Mouse (Mus musculus): Measurements from ENCODE around the gene Fam160a1. TPM values are rescaled to one million over a fixed set of nuclear protein-coding genes. Genes with fewer than 3 reads are reported as not detected.

Fam160a1 gene
- polyA plus RNA-seq, 1 experiment, result 3.6 TPM

GRCm38 (mm10) chr3:85695056-85695455 is 122.0 kb downstream of the Fam160a1 start:
- H3K9ac ChIP-seq (ENCODE audit: low read depth, poor library complexity, severe bottlenecking), result no peak overlapping the region
- no peaks in the 10 kb centered on the region; the same call in 1 of the 2 replicates for H3K27me3 ChIP-seq (ENCODE audit: control insufficient read depth, insufficient read depth, low read length, poor library complexity, severe bottlenecking)
- H3K27ac ChIP-seq (ENCODE audit: insufficient read depth, low read length), result no peak overlapping the region
- TF ChIP-seq CTCF (IDR thresholded peaks at IDR 0.05; ENCODE audit: low read depth, low read length) (no peak), POLR2A (IDR thresholded peaks at IDR 0.05; ENCODE audit: insufficient read depth, low read length) (no peak), EP300 (IDR thresholded peaks at IDR 0.05; ENCODE audit: insufficient read depth, low read depth, low read length) (no peak)
- no peaks in the 10 kb centered on the region for H3K9me3 ChIP-seq (replicated peaks; ENCODE audit: control insufficient read depth, insufficient read depth, low read length, poor library complexity, severe bottlenecking)
- H3K4me3 ChIP-seq (ENCODE audit: low read depth, low read length), result no peak overlapping the region
- H3K36me3 ChIP-seq (ENCODE audit: control insufficient read depth, insufficient read depth, low read length, poor library complexity, severe bottlenecking), result no peaks in the 10 kb centered on the region
- H3K4me1 ChIP-seq (ENCODE audit: control insufficient read depth, insufficient read depth, low read length), result no peaks in the 10 kb centered on the region

GRCm38 (mm10) chr3:85693013-85693412 is 124.1 kb downstream of the Fam160a1 start:
- Histone ChIP-seq H3K36me3 (ENCODE audit: control insufficient read depth, insufficient read depth, low read length, poor library complexity, severe bottlenecking) (no peaks in the 10 kb centered on the region), H3K4me3 (ENCODE audit: low read depth, low read length) (no peak overlapping the region), H3K27ac (ENCODE audit: insufficient read depth, low read length) (no peak overlapping the region), H3K4me1 (ENCODE audit: control insufficient read depth, insufficient read depth, low read length) (no peaks in the 10 kb centered on the region), H3K9me3 (replicated peaks; ENCODE audit: control insufficient read depth, insufficient read depth, low read length, poor library complexity, severe bottlenecking) (no peaks in the 10 kb centered on the region), H3K9ac (ENCODE audit: low read depth, poor library complexity, severe bottlenecking) (no peak overlapping the region), H3K27me3 (ENCODE audit: control insufficient read depth, insufficient read depth, low read length, poor library complexity, severe bottlenecking) (no peaks in the 10 kb centered on the region; the same call in 1 of the 2 replicates)
- TF ChIP-seq CTCF (IDR thresholded peaks at IDR 0.05; ENCODE audit: low read depth, low read length) (no peak), EP300 (IDR thresholded peaks at IDR 0.05; ENCODE audit: insufficient read depth, low read depth, low read length) (no peak), POLR2A (IDR thresholded peaks at IDR 0.05; ENCODE audit: insufficient read depth, low read length) (no peak)

- H3K4me1 ChIP-seq (ENCODE audit: control insufficient read depth, insufficient read depth, low read length), result no peaks in the 10 kb centered on the region
- no peak for TF ChIP-seq CTCF (IDR thresholded peaks at IDR 0.05; ENCODE audit: low read depth, low read length)
- TF ChIP-seq POLR2A (IDR thresholded peaks at IDR 0.05; ENCODE audit: insufficient read depth, low read length), result no peak
- TF ChIP-seq EP300 (IDR thresholded peaks at IDR 0.05; ENCODE audit: insufficient read depth, low read depth, low read length), result no peak
- no peaks in the 10 kb centered on the region for H3K27me3 ChIP-seq (ENCODE audit: control insufficient read depth, insufficient read depth, low read length, poor library complexity, severe bottlenecking)
- H3K9ac ChIP-seq (ENCODE audit: low read depth, poor library complexity, severe bottlenecking), result no peak overlapping the region
- no peak overlapping the region for H3K4me3 ChIP-seq (ENCODE audit: low read depth, low read length)
- no peaks in the 10 kb centered on the region for H3K9me3 ChIP-seq (replicated peaks; ENCODE audit: control insufficient read depth, insufficient read depth, low read length, poor library complexity, severe bottlenecking)
- no peaks in the 10 kb centered on the region for H3K36me3 ChIP-seq (ENCODE audit: control insufficient read depth, insufficient read depth, low read length, poor library complexity, severe bottlenecking)
- no peak overlapping the region for H3K27ac ChIP-seq (ENCODE audit: insufficient read depth, low read length)
Measured at GRCm38 (mm10) chr3:85691134-85691533, 126.0 kb downstream of the Fam160a1 start.

- no peak overlapping the region for H3K4me3 ChIP-seq (ENCODE audit: low read depth, low read length)
- TF ChIP-seq CTCF (IDR thresholded peaks at IDR 0.05; ENCODE audit: low read depth, low read length) (no peak), POLR2A (IDR thresholded peaks at IDR 0.05; ENCODE audit: insufficient read depth, low read length) (no peak), EP300 (IDR thresholded peaks at IDR 0.05; ENCODE audit: insufficient read depth, low read depth, low read length) (no peak)
- H3K4me1 ChIP-seq (ENCODE audit: control insufficient read depth, insufficient read depth, low read length), result no peaks in the 10 kb centered on the region
- no peak overlapping the region for H3K9ac ChIP-seq (ENCODE audit: low read depth, poor library complexity, severe bottlenecking)
- H3K9me3 ChIP-seq (replicated peaks; ENCODE audit: control insufficient read depth, insufficient read depth, low read length, poor library complexity, severe bottlenecking), result no peaks in the 10 kb centered on the region
- no peak overlapping the region for H3K27ac ChIP-seq (ENCODE audit: insufficient read depth, low read length)
- no peaks in the 10 kb centered on the region for H3K27me3 ChIP-seq (ENCODE audit: control insufficient read depth, insufficient read depth, low read length, poor library complexity, severe bottlenecking)
- H3K36me3 ChIP-seq (ENCODE audit: control insufficient read depth, insufficient read depth, low read length, poor library complexity, severe bottlenecking), result no peaks in the 10 kb centered on the region
Measured at GRCm38 (mm10) chr3:85688341-85688740, 128.8 kb downstream of the Fam160a1 start.

- Histone ChIP-seq H3K9ac (ENCODE audit: low read depth, poor library complexity, severe bottlenecking) (no peak overlapping the region), H3K9me3 (replicated peaks; ENCODE audit: control insufficient read depth, insufficient read depth, low read length, poor library complexity, severe bottlenecking) (no peaks in the 10 kb centered on the region), H3K4me1 (ENCODE audit: control insufficient read depth, insufficient read depth, low read length) (no peaks in the 10 kb centered on the region), H3K27me3 (ENCODE audit: control insufficient read depth, insufficient read depth, low read length, poor library complexity, severe bottlenecking) (no peaks in the 10 kb centered on the region), H3K4me3 (ENCODE audit: low read depth, low read length) (no peak overlapping the region), H3K36me3 (ENCODE audit: control insufficient read depth, insufficient read depth, low read length, poor library complexity, severe bottlenecking) (no peaks in the 10 kb centered on the region), H3K27ac (ENCODE audit: insufficient read depth, low read length) (no peak overlapping the region)
- TF ChIP-seq POLR2A (IDR thresholded peaks at IDR 0.05; ENCODE audit: insufficient read depth, low read length) (no peak), CTCF (IDR thresholded peaks at IDR 0.05; ENCODE audit: low read depth, low read length) (no peak), EP300 (IDR thresholded peaks at IDR 0.05; ENCODE audit: insufficient read depth, low read depth, low read length) (no peak)
Measured at GRCm38 (mm10) chr3:85685271-85685670, 131.8 kb downstream of the Fam160a1 start.

- Histone ChIP-seq H3K27ac (ENCODE audit: insufficient read depth, low read length) (no peak overlapping the region), H3K36me3 (ENCODE audit: control insufficient read depth, insufficient read depth, low read length, poor library complexity, severe bottlenecking) (no peaks in the 10 kb centered on the region), H3K4me1 (ENCODE audit: control insufficient read depth, insufficient read depth, low read length) (no peaks in the 10 kb centered on the region), H3K4me3 (ENCODE audit: low read depth, low read length) (no peak overlapping the region), H3K27me3 (ENCODE audit: control insufficient read depth, insufficient read depth, low read length, poor library complexity, severe bottlenecking) (no peaks in the 10 kb centered on the region), H3K9me3 (replicated peaks; ENCODE audit: control insufficient read depth, insufficient read depth, low read length, poor library complexity, severe bottlenecking) (no peaks in the 10 kb centered on the region), H3K9ac (ENCODE audit: low read depth, poor library complexity, severe bottlenecking) (no peak overlapping the region)
- TF ChIP-seq POLR2A (IDR thresholded peaks at IDR 0.05; ENCODE audit: insufficient read depth, low read length) (no peak), CTCF (IDR thresholded peaks at IDR 0.05; ENCODE audit: low read depth, low read length) (no peak), EP300 (IDR thresholded peaks at IDR 0.05; ENCODE audit: insufficient read depth, low read depth, low read length) (no peak)
Measured at GRCm38 (mm10) chr3:85683618-85684017, 133.5 kb downstream of the Fam160a1 start.
